Mouse (Mus musculus): ENCODE measurements at regions not wholly inside any gene's neighbourhood (a gene's known extent, or its start where the extent isn't known, plus 50 kb on each side); places are given as distances from the start of the nearest gene placed in this dataset.

- no peak for TF ChIP-seq CTCF (conservative IDR thresholded peaks at IDR 0.05; ENCODE audit: insufficient read depth, insufficient read length, low read depth, low read length)
- no peak for TF ChIP-seq POLR2A (IDR thresholded peaks at IDR 0.05; ENCODE audit: low read depth, low read length)
Measured at GRCm38 (mm10) chr13:85411327-85411726, 122.4 kb upstream of the Rasa1 start.
